Mouse (Mus musculus) heart, embryonic 16.5 days (tissue): ENCODE measurements around the gene Thnsl2. TPM values are rescaled to one million over a fixed set of nuclear protein-coding genes. Genes with fewer than 3 reads are reported as not detected.

Experiments
- ATAC-seq: fragments of 200-750 bp; cut with Nextera tagmentation; replicated peaks from 2 replicates; pipeline ENCODE4 v1.8.0; 2017; ENCODE audit warnings: moderate number of reproducible peaks; ENCODE audit not compliant: insufficient read depth, low FRiP score; ENCODE audit errors: extremely low read depth
- H3K27ac ChIP-seq: fragments of 300-500 bp; sonication (generic); 2 replicates; pipeline ENCODE4 v1.5.1; 2014; ENCODE audit warnings: mild to moderate bottlenecking, low read length, control low read depth, moderate library complexity
- H3K27me3 ChIP-seq: fragments of 300-500 bp; sonication (generic); 2 replicates; pipeline ENCODE4 v1.6.1; 2014; ENCODE audit warnings: low read length, mixed read lengths; ENCODE audit not compliant: control insufficient read depth, insufficient read depth
- H3K36me3 ChIP-seq: fragments of 300-500 bp; sonication (generic); 2 replicates; pipeline ENCODE4 v1.6.1; 2014; ENCODE audit not compliant: control insufficient read depth, insufficient read depth
- H3K4me1 ChIP-seq: fragments of 300-500 bp; sonication (generic); 2 replicates; pipeline ENCODE4 v1.6.1; 2014; ENCODE audit warnings: low read length, mixed read lengths; ENCODE audit not compliant: control insufficient read depth, insufficient read depth
- H3K4me2 ChIP-seq: fragments of 300-500 bp; sonication (generic); 2 replicates; pipeline ENCODE4 v1.6.1; 2014; ENCODE audit warnings: low read depth, mild to moderate bottlenecking, control low read depth, low read length
- H3K4me3 ChIP-seq: fragments of 300-500 bp; sonication (generic); 2 replicates; pipeline ENCODE4 v1.5.1; 2014; ENCODE audit warnings: mild to moderate bottlenecking, control low read depth, low read length
- H3K9ac ChIP-seq: fragments of 300-500 bp; sonication (generic); 2 replicates; pipeline ENCODE4 v1.6.1; 2014; ENCODE audit warnings: low read length, control low read depth
- H3K9me3 ChIP-seq: fragments of 300-500 bp; sonication (generic); replicated peaks from 2 replicates; pipeline ENCODE4 v1.6.1; 2016; ENCODE audit warnings: low read length; ENCODE audit not compliant: control insufficient read depth
- WGBS: fragments of 180-500 bp; shearing (Covaris S2); extraction: QIAGEN DNeasy Blood & Tissue Kit; methylation state at CpG from one replicate; pipeline ENCODE4 v1.1.7; 2014; 5-methylcytosine and 5-hydroxymethylcytosine counted together
- polyA plus RNA-seq: library from polyadenylated mRNA; unstranded; fragments of >200 nt; fragmentation: Nextera tagmentation; extraction: Ambion mirVana; gene quantifications from 2 replicates; pipeline ENCODE4 v1.2.1, GENCODE M21; 2015

The Thnsl2 gene
- polyA plus RNA-seq, 1 experiment from 2014 or later = 5.9 TPM

DNA sequence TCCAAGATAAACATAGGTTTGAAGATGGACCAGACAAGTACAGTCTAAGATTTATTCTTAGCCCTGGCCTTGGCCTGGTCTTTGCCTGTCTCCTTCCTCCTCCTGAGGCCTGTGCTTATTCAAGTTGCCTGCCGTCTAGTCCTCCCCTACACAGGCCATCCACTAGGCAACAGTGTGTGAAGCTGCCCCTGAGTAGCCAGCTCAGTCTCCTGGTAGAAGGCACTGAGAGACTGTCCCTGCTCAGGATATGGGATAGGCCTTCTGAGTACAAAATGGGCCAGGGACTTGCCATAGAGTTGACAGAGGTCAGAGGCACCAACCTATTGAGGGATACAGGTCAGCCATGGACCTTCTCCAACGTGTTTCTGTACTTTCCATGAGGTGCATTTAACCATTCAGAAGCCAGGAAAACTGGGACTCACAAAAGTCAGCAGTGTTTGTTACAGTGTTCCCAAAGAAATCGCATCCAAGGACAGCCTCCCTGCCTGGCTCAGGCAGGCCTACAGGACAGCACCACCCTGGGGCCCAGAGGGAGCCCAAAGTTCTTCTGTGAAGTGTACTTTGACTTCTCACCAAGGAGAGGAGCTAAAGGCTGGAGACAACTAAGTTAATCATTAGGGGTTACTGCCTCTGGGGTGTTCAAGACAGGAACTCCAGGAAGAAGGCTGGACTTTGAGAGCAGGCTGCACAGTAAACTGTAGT is 1.2 kb upstream of the Thnsl2 start:
- Histone ChIP-seq H3K27ac (no peak overlapping the region), H3K9ac (no peak overlapping the region), H3K4me3 (no peak overlapping the region), H3K4me1 (peaks cover 5% of the 10 kb centered on the region), H3K4me2 (no peak overlapping the region), H3K9me3 (no peaks in the 10 kb centered on the region), H3K27me3 (no peaks in the 10 kb centered on the region), H3K36me3 (no peaks in the 10 kb centered on the region)
- no peak for ATAC-seq
- WGBS = 69% methylated on average over 3 of the region's 3 CpGs

DNA sequence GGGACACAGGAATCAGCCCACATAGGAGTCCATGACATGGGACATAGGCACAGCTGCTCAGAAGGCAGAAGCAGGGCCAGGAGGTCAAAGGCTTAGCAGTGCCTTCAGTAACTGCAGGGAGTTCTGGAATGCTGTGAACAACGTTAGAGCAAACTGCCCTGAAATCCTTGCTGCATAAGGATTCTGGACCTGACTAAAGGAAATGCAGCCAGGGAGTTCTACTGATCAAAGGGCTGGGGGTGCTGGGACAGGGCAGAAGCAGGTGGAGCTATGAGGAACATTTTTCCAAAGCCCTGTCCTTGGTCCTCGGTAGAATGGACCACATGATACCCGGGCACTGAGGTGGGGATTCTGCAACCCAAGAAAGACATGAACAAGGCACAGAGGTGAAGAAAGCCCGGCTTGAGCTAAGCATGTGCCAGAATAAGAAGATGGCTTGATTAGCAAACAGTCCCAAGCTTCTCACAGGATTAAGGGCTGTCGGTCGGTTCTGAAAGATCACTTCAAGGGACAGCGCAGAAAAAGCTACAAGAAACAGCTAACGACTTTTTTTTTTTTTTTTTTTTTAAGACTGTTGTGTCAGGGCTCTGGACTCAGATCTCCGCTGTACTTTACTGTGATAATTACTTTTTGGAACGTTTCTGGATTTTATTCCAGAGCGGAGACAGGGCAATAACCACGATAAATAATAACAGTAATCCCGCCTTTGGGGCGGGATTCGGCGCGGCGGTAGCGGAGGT is 915 bp downstream of the Thnsl2 start:
- 1% methylated on average over 19 of the region's 19 CpGs for WGBS
- no peaks in the 10 kb centered on the region for H3K36me3 ChIP-seq
- no peaks in the 10 kb centered on the region for H3K27me3 ChIP-seq
- H3K9me3 ChIP-seq = 0 out of 2 replicates have a peak, but pooled peaks cover 2% of the 10 kb centered on the region
- H3K4me3 ChIP-seq = peak overlapping the region; percentile 68
- no peak for ATAC-seq
- peak overlapping the region; percentile 81 for H3K9ac ChIP-seq
- peaks cover 5% of the 10 kb centered on the region for H3K4me1 ChIP-seq
- H3K27ac ChIP-seq = peak overlapping the region; percentile 78
- H3K4me2 ChIP-seq = peak overlapping the region; percentile 85

DNA sequence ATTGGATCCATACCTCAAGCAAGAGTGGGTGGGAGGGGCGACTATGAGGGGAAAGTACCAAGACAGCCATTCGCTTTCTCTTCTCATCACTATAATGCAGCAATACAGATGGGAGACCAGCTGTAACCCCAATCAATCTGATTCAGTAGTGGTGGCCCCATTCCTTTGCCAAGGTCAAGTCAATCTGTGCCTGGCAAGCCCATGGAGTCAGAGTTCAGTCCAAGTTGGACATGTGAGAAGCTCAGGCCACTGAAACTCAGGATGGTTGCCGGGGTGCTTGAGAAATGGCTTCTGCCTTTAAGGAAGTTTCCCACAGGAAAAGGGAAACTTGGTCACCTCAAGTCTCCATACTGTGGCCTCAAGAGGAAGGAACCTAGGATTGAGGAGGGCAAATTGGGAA is 9.2 kb downstream of the Thnsl2 start:
- Histone ChIP-seq H3K4me3 (no peak overlapping the region), H3K4me1 (no peaks in the 10 kb centered on the region), H3K4me2 (no peak overlapping the region), H3K27me3 (no peaks in the 10 kb centered on the region), H3K36me3 (no peaks in the 10 kb centered on the region), H3K27ac (no peak overlapping the region), H3K9me3 (0 out of 2 replicates have a peak, but pooled peaks cover 2% of the 10 kb centered on the region), H3K9ac (no peak overlapping the region)
- 90% methylated on average over 3 of the region's 3 CpGs for WGBS
- no peak for ATAC-seq

DNA sequence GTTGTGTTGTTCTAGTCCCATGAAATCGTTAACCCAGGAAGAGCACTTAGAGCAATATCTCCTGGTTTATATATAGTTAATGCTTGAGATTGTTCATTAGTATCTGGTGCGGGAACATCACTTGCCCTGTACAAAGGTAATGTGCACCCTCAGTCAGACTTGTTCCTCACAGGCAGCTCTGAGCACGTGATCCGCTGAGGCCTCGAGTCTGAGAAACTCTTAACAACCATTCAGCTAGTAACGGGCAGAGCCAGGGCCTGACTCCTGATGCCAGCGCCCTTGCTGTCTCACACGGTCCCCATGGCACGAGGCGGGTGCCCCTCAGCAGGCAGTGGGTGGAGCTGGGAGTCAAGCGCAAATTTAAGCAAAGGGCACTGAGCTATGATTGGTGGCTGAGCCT is 10.7 kb downstream of the Thnsl2 start:
- Histone ChIP-seq H3K27ac (no peak overlapping the region), H3K4me2 (no peak overlapping the region), H3K4me1 (no peaks in the 10 kb centered on the region), H3K9ac (no peak overlapping the region), H3K4me3 (no peak overlapping the region), H3K36me3 (no peaks in the 10 kb centered on the region), H3K27me3 (no peaks in the 10 kb centered on the region), H3K9me3 (0 out of 2 replicates have a peak, but pooled peaks cover 2% of the 10 kb centered on the region)
- WGBS = 64% methylated on average over 11 of the region's 11 CpGs
- no peak for ATAC-seq

DNA sequence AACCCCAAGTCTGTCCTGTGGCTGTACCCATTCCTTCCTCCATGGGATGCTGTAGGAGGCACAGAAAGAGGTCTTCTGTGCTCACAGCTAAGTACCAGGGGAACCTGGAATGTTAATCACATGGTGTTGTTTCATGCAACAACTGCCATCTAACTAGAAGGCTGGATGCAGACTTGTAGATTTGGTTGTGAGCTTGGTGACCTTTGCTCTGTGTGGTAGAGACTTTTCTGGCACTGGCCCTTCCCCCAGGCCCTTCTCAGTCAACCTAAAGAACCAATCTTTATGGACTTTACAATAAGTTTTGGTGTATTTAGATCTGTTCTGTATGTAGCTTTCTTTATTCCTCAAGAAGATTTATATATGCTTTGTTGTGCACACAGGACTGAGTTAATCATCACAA is 13.2 kb downstream of the Thnsl2 start:
- Histone ChIP-seq H3K9me3 (0 out of 2 replicates have a peak, but pooled peaks cover 1% of the 10 kb centered on the region), H3K27ac (no peak overlapping the region), H3K4me1 (no peaks in the 10 kb centered on the region), H3K9ac (no peak overlapping the region), H3K36me3 (no peaks in the 10 kb centered on the region), H3K4me3 (no peak overlapping the region), H3K27me3 (no peaks in the 10 kb centered on the region), H3K4me2 (no peak overlapping the region)
- ATAC-seq = no peak

DNA sequence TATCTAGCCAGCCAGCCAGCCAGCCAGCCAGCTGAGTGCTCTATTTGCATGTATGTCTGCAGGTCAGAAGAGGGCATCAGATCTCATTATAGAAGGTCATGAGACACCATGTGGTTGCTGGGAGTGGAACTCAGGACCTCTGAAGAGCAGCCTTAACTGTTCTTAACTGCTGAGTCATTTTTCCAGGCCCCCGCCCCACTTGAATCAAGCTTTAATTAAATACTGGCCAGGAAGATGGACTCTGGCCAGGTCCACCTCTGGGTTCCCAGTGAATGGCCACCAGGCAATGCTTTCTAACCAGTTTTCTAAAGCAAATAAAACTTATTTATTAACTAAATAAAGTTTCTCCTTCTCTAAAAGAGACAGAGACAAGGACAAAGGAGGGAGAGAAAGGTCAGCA is 14.0 kb downstream of the Thnsl2 start:
- 70% methylated on average over 1 of the region's 1 CpGs for WGBS
- ATAC-seq = no peak
- H3K36me3 ChIP-seq = no peaks in the 10 kb centered on the region

DNA sequence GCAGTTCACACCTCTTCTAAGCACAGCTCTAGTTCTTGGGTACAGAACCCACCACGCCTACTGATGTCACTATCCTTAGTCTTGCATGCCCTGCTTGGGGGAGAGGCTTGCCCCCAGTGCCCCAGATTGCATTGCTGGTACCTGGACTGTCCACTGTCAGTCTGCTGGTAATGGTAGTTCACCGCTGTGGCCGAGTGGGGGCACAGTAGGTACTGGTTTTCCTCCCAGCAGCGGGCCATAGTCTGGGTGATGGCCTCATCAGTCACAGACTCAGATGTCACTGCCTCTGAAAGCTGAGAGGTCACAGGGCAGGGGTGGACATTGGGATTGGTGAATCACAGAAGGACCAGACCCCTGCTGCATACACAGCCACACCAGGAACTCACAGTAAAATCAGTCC is 15.2 kb downstream of the Thnsl2 start:
- Histone ChIP-seq H3K4me2 (no peak overlapping the region), H3K27ac (no peak overlapping the region), H3K27me3 (no peaks in the 10 kb centered on the region; the same call in 1 of the 2 replicates), H3K36me3 (no peaks in the 10 kb centered on the region), H3K4me3 (no peak overlapping the region), H3K9me3 (no peaks in the 10 kb centered on the region), H3K9ac (no peak overlapping the region), H3K4me1 (no peaks in the 10 kb centered on the region)
- no peak for ATAC-seq
- 45% methylated on average over 4 of the region's 4 CpGs for WGBS

More for the DNA sequence above, 14.0 kb downstream of the Thnsl2 start:
- Histone ChIP-seq H3K4me1 (no peaks in the 10 kb centered on the region), H3K4me2 (no peak overlapping the region), H3K27ac (no peak overlapping the region), H3K9me3 (no peaks in the 10 kb centered on the region), H3K9ac (no peak overlapping the region), H3K4me3 (no peak overlapping the region), H3K27me3 (no peaks in the 10 kb centered on the region; the same call in 1 of the 2 replicates)

DNA sequence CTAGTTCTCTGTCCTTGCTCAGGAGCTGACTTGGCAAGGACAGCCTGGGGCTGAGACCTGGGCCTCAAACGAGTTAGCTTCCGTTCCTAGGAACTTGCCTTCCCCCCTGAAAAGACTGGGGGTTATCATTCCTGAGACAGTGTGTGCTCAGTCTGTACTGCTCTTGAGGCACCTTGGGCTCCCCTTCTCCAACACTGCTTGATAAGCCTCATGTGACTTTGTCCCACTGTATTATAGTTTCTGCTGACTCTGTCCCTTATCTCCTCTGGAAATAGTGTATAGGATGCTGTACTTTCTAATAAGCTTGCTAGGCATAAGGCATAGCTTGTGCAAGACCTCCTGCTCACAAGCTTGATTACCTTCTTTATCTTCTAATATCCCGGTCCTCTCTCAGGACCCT is 17.9 kb downstream of the Thnsl2 start:
- Histone ChIP-seq H3K9me3 (no peaks in the 10 kb centered on the region), H3K4me1 (no peaks in the 10 kb centered on the region), H3K27me3 (no peaks in the 10 kb centered on the region; the same call in 1 of the 2 replicates), H3K9ac (no peak overlapping the region), H3K36me3 (no peaks in the 10 kb centered on the region), H3K27ac (no peak overlapping the region), H3K4me3 (no peak overlapping the region), H3K4me2 (no peak overlapping the region)
- WGBS = 47% methylated on average over 3 of the region's 3 CpGs
- no peak for ATAC-seq
